Mouse (Mus musculus) forebrain, embryonic 10.5 days (tissue): Measurements from ENCODE around the gene Zfp526. TPM values are rescaled to one million over a fixed set of nuclear protein-coding genes. Genes with fewer than 3 reads are reported as not detected.

Experiments used
- DNase-seq: peaks from one replicate; pipeline ENCODE4 v3.0.0-alpha.2; 2017; ENCODE audit warnings: low spot score; ENCODE audit errors: extremely low spot score
- H3K27ac ChIP-seq: fragments of 300-500 bp; sonication (generic); 2 replicates; pipeline ENCODE4 v1.5.1; 2016; ENCODE audit warnings: mild to moderate bottlenecking
- H3K27me3 ChIP-seq: fragments of 300-500 bp; sonication (generic); 2 replicates; pipeline ENCODE4 v1.6.1; 2016; ENCODE audit warnings: mild to moderate bottlenecking; ENCODE audit not compliant: poor library complexity, severe bottlenecking
- H3K36me3 ChIP-seq: fragments of 300-500 bp; sonication (generic); replicated peaks from 2 replicates; pipeline ENCODE4 v1.6.1; 2016; ENCODE audit warnings: mild to moderate bottlenecking, moderate library complexity
- H3K4me1 ChIP-seq: fragments of 300-500 bp; sonication (generic); 2 replicates; pipeline ENCODE4 v1.6.1; 2016
- H3K4me3 ChIP-seq: fragments of 300-500 bp; sonication (generic); 2 replicates; pipeline ENCODE4 v1.5.1; 2016; ENCODE audit warnings: mild to moderate bottlenecking, moderate library complexity
- H3K9me3 ChIP-seq: fragments of 300-500 bp; sonication (generic); 2 replicates; pipeline ENCODE4 v1.6.1; 2016; ENCODE audit warnings: mild to moderate bottlenecking, moderate library complexity
- WGBS: fragments of 180-500 bp; shearing (Covaris S2); methylation state at CpG from one replicate; pipeline ENCODE4 v1.1.7; 2016; 5-methylcytosine and 5-hydroxymethylcytosine counted together
- microRNA-seq: library from miRNA; unstranded; fragments of <30 nt; microRNA quantifications from one replicate; pipeline ENCODE4, GENCODE M21; 2017
- polyA plus RNA-seq: library from polyadenylated mRNA; unstranded; fragments of >200 nt; fragmentation: Nextera tagmentation; extraction: Ambion mirVana; gene quantifications from 2 replicates; pipeline ENCODE4 v1.2.1, GENCODE M21; 2016

The Zfp526 gene
- polyA plus RNA-seq, 1 experiment from 2014 or later, result 2.6 TPM

DNA sequence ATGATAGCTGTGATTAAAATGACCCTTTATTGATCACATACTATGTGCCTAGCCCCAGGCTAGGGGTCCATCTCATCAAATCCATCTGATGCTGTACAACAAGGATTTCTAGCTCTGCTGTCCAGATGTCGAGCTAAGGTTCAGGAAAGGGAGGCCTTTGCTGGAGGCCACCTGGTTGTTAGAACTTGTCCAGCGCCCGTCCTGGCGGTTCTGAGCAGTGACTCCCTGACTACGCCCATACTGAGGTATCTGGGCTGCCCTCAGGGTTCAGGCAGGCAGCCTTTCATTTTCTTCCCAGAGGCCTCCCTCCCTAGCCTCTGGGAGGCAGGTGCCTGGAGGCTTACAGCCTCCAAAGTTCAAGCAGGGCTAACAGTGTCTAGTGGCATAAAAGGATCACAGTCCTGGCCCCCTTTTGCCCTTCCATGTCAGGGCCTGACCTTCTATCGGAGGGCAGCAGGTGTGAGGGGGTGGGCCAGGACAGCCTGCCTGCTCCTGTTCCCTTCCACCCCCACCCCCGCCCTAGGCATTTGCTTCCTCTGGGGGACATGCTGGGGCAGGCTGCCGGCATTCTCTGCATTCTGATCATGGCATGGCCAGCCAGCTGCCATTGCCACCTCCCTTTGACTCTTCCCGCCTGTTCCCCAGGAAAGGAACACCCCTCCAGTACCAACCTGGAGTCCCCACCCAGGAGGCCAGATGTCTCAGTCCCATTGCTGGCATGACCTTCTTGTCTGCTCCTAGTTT lies 54.5 kb downstream of the Zfp526 start:
- H3K4me1 ChIP-seq, result peaks cover 66% of the 10 kb centered on the region
- no peaks in the 10 kb centered on the region for H3K27me3 ChIP-seq
- H3K4me3 ChIP-seq, result 0 out of 2 replicates have a peak overlapping the region, but pooled peaks have one; percentile 2
- DNase-seq, result no peak
- WGBS, result 52% methylated on average over 9 of the region's 9 CpGs
- H3K9me3 ChIP-seq, result no peaks in the 10 kb centered on the region
- H3K36me3 ChIP-seq, result peaks cover 30% of the 10 kb centered on the region
- H3K27ac ChIP-seq, result peak overlapping the region; percentile 56; the same call in 1 of the 2 replicates

Small RNA genes lying within 50 kb of the gene (microRNA-seq; reads per million reads assigned to microRNA genes)
- not detected for gene Mir7048

Other genes with a start within 250 kb of the Zfp526 start
- 73.1 and 73.7 TPM in 2 replicates for gene Rabac1, start 248.7 kb upstream of the Zfp526 start, polyA plus RNA-seq
- gene Atp1a3, start 215.5 kb upstream of the Zfp526 start, polyA plus RNA-seq, result 6.8 and 9.1 TPM in 2 replicates
- 4.4 and 6.8 TPM in 2 replicates for gene Grik5, start 149.1 kb upstream of the Zfp526 start, polyA plus RNA-seq
- 41.5 and 42.5 TPM in 2 replicates for gene Zfp574, start 148.9 kb upstream of the Zfp526 start, polyA plus RNA-seq
- gene Pou2f2, start 41.7 kb upstream of the Zfp526 start, polyA plus RNA-seq, result 5.5 and 7.0 TPM in 2 replicates
- 8.8 and 10.7 TPM in 2 replicates for gene Dedd2, start 810 bp upstream of the Zfp526 start, polyA plus RNA-seq
- gene Gsk3a, start 16.4 kb downstream of the Zfp526 start, polyA plus RNA-seq, result 10.7 and 10.8 TPM in 2 replicates
- 8.4 and 10.1 TPM in 2 replicates for gene Erf, start 29.3 kb downstream of the Zfp526 start, polyA plus RNA-seq
- gene Cic, start 46.3 kb downstream of the Zfp526 start, polyA plus RNA-seq, result 19.4 and 20.6 TPM in 2 replicates
- 246 and 257 TPM in 2 replicates for gene Pafah1b3, start 76.6 kb downstream of the Zfp526 start, polyA plus RNA-seq
- 1.4 and 1.7 TPM in 2 replicates for gene Prr19, start 80.0 kb downstream of the Zfp526 start, polyA plus RNA-seq
- gene Tmem145, start 84.7 kb downstream of the Zfp526 start, polyA plus RNA-seq, result 1.3 and 1.8 TPM in 2 replicates
- gene Megf8, start 95.7 kb downstream of the Zfp526 start, polyA plus RNA-seq, result 15.2 and 16.6 TPM in 2 replicates
- gene Cnfn, start 148.3 kb downstream of the Zfp526 start, polyA plus RNA-seq, result not detected in 2 replicates
- 7.4 and 7.5 TPM in 2 replicates for gene Lipe, start 177.3 kb downstream of the Zfp526 start, polyA plus RNA-seq
- 0.43 and 0.71 TPM in 2 replicates for gene Cxcl17, start 191.5 kb downstream of the Zfp526 start, polyA plus RNA-seq